ENCODE assay signal across 10 mouse cellular contexts in genomic region chr7:30394871-30395270, GRCm38 (mm10). TPM values are rescaled to one million over a fixed set of nuclear protein-coding genes. Genes with fewer than 3 reads are reported as not detected.
A peak's percentile ranks its signal among the peaks of the same experiment; 100 is the strongest.
DNase-seq lines count a peak whose midpoint lies in the region; ATAC-seq and TF ChIP-seq lines count a peak whose summit lies in the region.
"Had no signal": no experiment of that assay in that cellular context is flagged by ENCODE, and none has a peak within 500 bp of the region (broad histone marks: within the 10 kb centered on the region; RNA-seq: fewer than 3 reads in every experiment).

No protein-coding gene starts in this region.

- no peak for TF ChIP-seq POLR2A in lung, adult 2 months (IDR thresholded peaks at IDR 0.05; ENCODE audit: borderline replicate concordance, extremely low read depth, low read depth, low read length)

- peak; percentile 30; the same call in 1 of the 2 replicates for TF ChIP-seq CTCF in lung, adult 2 months (IDR thresholded peaks at IDR 0.05; ENCODE audit: insufficient read depth, low read length)

- ATAC-seq in granulocyte monocyte progenitor cell, adult 5-6 weeks (replicated peaks; ENCODE audit: poor library complexity, severe bottlenecking): 0 out of 2 replicates have a peak, but pooled peaks have one; percentile 31

- 49% methylated on average over 2 of the region's 2 CpGs for WGBS in lung, adult 2 months

- peak; percentile 26 for DNase-seq in embryo, embryonic 11 days
- no peak for DNase-seq in embryo, embryonic 10.5 days (ENCODE audit: low spot score)
- DNase-seq in lung, adult 2 months: no peak
- no peak for DNase-seq in lung, postnatal 4 days
- DNase-seq in thymus, postnatal 10 days (ENCODE audit: low spot score in 2 of 2): peak; percentile 44 to 55
- no peak for DNase-seq in cerebellum, postnatal 36 days
- DNase-seq in layer of hippocampus, adult 18-20 months (ENCODE audit: low spot score in 2 of 2): no peak

- peaks cover 4% of the 10 kb centered on the region; the same call in 1 of the 2 replicates for H3K4me1 ChIP-seq in lung, adult 2 months (ENCODE audit: control insufficient read depth, insufficient read depth, low read length)

- H3K4me3 ChIP-seq in lung, adult 2 months (replicated peaks; ENCODE audit: extremely low read depth, low read depth, low read length): no peak overlapping the region
- H3K4me3 ChIP-seq: forebrain, embryonic 12.5 days had no signal

RNA-seq across cellular contexts. Expression of gene Tyrobp, which starts 18.7 kb away (rescaled TPM):
- polyA plus RNA-seq in lung, adult 2 months (2012; rRNA removed): 328 and 425 TPM in 2 replicates
- 665 and 703 TPM in 2 replicates for total RNA-seq in granulocyte monocyte progenitor cell, adult 5-6 weeks (2014; fragmentation: Nextera tagmentation)
- 270 and 287 TPM in 2 replicates for total RNA-seq in granulocyte monocyte progenitor cell, adult 5-6 weeks (2017)
- 10 to 100 TPM; 29.7 to 34.3 TPM for total RNA-seq in layer of hippocampus, adult 18-20 months (2021)

RNA-seq across cellular contexts. Expression of gene Hcst, which starts 24.8 kb away (rescaled TPM):
- 33.9 and 37.1 TPM in 2 replicates for polyA plus RNA-seq in lung, adult 2 months (2012; rRNA removed)
- 64.6 and 70.7 TPM in 2 replicates for total RNA-seq in granulocyte monocyte progenitor cell, adult 5-6 weeks (2014; fragmentation: Nextera tagmentation)
- 9.0 and 31.6 TPM in 2 replicates for total RNA-seq in granulocyte monocyte progenitor cell, adult 5-6 weeks (2017)
- under 1 TPM in 1 of 2 experiments, not detected in 1; 0.99 TPM for total RNA-seq in layer of hippocampus, adult 18-20 months (2021)
- polyA plus RNA-seq: forebrain, embryonic 12.5 days had no signal

RNA-seq across cellular contexts. Expression of gene Nfkbid, which starts 26.7 kb away (rescaled TPM):
- polyA plus RNA-seq in lung, adult 2 months (2012; rRNA removed): 7.2 and 8.6 TPM in 2 replicates
- 16.0 and 16.3 TPM in 2 replicates for total RNA-seq in granulocyte monocyte progenitor cell, adult 5-6 weeks (2014; fragmentation: Nextera tagmentation)
- total RNA-seq in granulocyte monocyte progenitor cell, adult 5-6 weeks (2017): 6.8 and 15.1 TPM in 2 replicates
- 1 to 10 TPM; 3.0 to 4.2 TPM for total RNA-seq in layer of hippocampus, adult 18-20 months (2021)

RNA-seq across cellular contexts. Expression of gene Lrfn3, which starts 32.3 kb away (rescaled TPM):
- 8.7 and 10.9 TPM in 2 replicates for polyA plus RNA-seq in lung, adult 2 months (2012; rRNA removed)
- not detected in 2 replicates for total RNA-seq in granulocyte monocyte progenitor cell, adult 5-6 weeks (2014; fragmentation: Nextera tagmentation)
- not detected in 2 replicates for total RNA-seq in granulocyte monocyte progenitor cell, adult 5-6 weeks (2017)
- total RNA-seq in layer of hippocampus, adult 18-20 months (2021): 10 to 100 TPM; 29.9 to 32.6 TPM
- total RNA-seq: megakaryocyte-erythroid progenitor cell, adult 5-6 weeks had no signal

RNA-seq across cellular contexts. Expression of gene Aplp1, which starts 50.5 kb away (rescaled TPM):
- polyA plus RNA-seq in lung, adult 2 months (2012; rRNA removed): 9.5 and 11.8 TPM in 2 replicates
- not detected in 2 replicates for total RNA-seq in granulocyte monocyte progenitor cell, adult 5-6 weeks (2014; fragmentation: Nextera tagmentation)
- not detected in 2 replicates for total RNA-seq in granulocyte monocyte progenitor cell, adult 5-6 weeks (2017)
- total RNA-seq in layer of hippocampus, adult 18-20 months (2021): 1,000 to 10,000 TPM; 1,425 to 1,440 TPM
- total RNA-seq: megakaryocyte-erythroid progenitor cell, adult 5-6 weeks had no signal

Comparison
In these comparisons a context has a peak if more than half of its experiments do, and no peak if none do; other contexts are left out.
1. DNase-seq: peak in embryo, embryonic 11 days (single experiment) and thymus, postnatal 10 days (2 of 2); none in embryo, embryonic 10.5 days (single experiment), lung, adult 2 months (single experiment), lung, postnatal 4 days (0 of 2), cerebellum, postnatal 36 days (0 of 2) and layer of hippocampus, adult 18-20 months (0 of 2).
2. RNA of gene Tyrobp, which starts 18.7 kb away (total RNA-seq): 270 to 703 TPM in granulocyte monocyte progenitor cell, adult 5-6 weeks; 29.7 to 34.3 TPM in layer of hippocampus, adult 18-20 months; every median in the first group is over 4 times any median in the second.
3. RNA of gene Hcst, which starts 24.8 kb away (total RNA-seq): 9.0 to 70.7 TPM in granulocyte monocyte progenitor cell, adult 5-6 weeks; 0.99 TPM in layer of hippocampus, adult 18-20 months; every median in the first group is over 4 times any median in the second.